Mouse (Mus musculus): Measurements from ENCODE around the gene Med20. TPM values are rescaled to one million over a fixed set of nuclear protein-coding genes. Genes with fewer than 3 reads are reported as not detected.

Med20 gene
- polyA plus RNA-seq, 1 experiment from 2014 or later = 44.8 TPM

DNA sequence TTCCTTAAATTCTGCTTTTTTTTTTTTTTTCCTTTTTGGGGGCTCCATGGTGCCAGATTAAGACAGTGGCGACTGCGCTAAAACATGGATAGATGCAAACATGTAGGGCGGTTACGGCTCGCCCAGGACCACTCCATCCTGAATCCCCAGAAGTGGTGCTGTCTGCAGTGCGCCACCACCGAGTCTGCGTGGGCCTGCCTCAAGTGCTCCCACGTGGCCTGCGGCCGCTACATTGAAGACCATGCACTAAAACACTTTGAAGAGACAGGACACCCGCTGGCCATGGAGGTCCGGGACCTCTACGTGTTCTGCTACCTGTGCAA, 60.6 kb downstream of the Med20 start:
- Histone ChIP-seq H3K27me3 (peaks cover 19% of the 10 kb centered on the region; the same call in 1 of the 2 replicates), H3K9ac (peak overlapping the region; percentile 66), H3K4me1 (replicated peaks) (peaks cover 28% of the 10 kb centered on the region), H3K36me3 (peaks cover 17% of the 10 kb centered on the region), H3K9me3 (no peaks in the 10 kb centered on the region), H3K4me2 (peak overlapping the region; percentile 72), H3K4me3 (peak overlapping the region; percentile 39), H3K27ac (no peak overlapping the region)
- peak; percentile 62 for ATAC-seq (ENCODE audit: low FRiP score)
- WGBS = 10% methylated on average over 14 of the region's 14 CpGs

DNA sequence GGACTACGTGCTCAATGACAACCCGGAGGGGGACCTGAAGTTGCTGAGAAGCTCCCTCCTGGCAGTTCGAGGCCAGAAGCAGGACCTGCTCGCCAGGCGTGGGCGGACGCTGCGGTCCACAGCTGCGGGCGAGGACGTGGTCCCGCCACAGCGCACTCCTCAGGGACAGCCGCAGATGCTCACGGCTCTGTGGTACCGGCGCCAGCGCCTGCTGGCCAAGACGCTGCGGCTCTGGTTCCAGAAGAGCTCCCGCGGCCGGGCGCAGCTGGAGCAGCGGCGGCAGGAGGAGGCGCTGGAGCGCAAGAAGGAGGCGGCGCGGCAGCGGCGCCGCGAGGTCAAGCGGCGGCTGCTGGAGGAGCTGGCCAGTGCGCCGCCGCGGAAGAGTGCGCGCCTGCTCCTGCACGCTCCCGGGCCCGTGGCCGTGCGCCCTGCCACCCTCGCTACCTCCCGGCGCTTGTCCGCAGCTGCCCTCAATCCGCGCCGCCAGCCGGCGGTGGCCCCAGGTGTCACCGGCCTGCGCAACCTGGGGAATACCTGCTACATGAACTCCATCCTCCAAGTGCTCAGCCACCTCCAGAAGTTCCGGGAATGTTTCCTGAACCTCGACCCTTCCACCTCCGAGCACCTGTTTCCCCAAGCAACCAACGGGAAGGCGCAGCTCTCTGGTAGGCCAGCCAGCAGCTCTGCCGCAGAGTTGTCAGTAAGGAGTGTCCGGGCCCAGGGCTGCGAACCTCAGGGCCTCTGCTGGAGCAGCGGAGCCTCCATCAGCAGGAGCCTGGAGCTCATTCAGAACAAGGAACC, 61.1 kb downstream of the Med20 start:
- H3K4me2 ChIP-seq = peak overlapping the region; percentile 72
- peak overlapping the region; percentile 66 for H3K9ac ChIP-seq
- no peaks in the 10 kb centered on the region for H3K9me3 ChIP-seq
- peak overlapping the region; percentile 39 for H3K4me3 ChIP-seq
- WGBS = 4% methylated on average over 68 of the region's 68 CpGs
- peak overlapping the region; percentile 44; the same call in 1 of the 2 replicates for H3K27ac ChIP-seq
- ATAC-seq (ENCODE audit: low FRiP score) = peak; percentile 58
- H3K4me1 ChIP-seq (replicated peaks) = peaks cover 28% of the 10 kb centered on the region
- peaks cover 19% of the 10 kb centered on the region; the same call in 1 of the 2 replicates for H3K27me3 ChIP-seq
- peaks cover 19% of the 10 kb centered on the region for H3K36me3 ChIP-seq

Other genes with a start within 250 kb of the Med20 start
- 70.6 and 75.7 TPM in 2 replicates for gene Mrps10, start 242.7 kb upstream of the Med20 start, polyA plus RNA-seq (2015; fragmentation: Nextera tagmentation; extraction: Ambion mirVana)
- 0.83 and 0.84 TPM in 2 replicates for gene Guca1b, start 226.2 kb upstream of the Med20 start, polyA plus RNA-seq (2015; fragmentation: Nextera tagmentation; extraction: Ambion mirVana)
- 0.61 and 0.65 TPM in 2 replicates for gene Guca1a, start 211.0 kb upstream of the Med20 start, polyA plus RNA-seq (2015; fragmentation: Nextera tagmentation; extraction: Ambion mirVana)
- 0.22 and 0.34 TPM in 2 replicates for gene AI661453, start 175.0 kb upstream of the Med20 start, polyA plus RNA-seq (2015; fragmentation: Nextera tagmentation; extraction: Ambion mirVana)
- gene 1700001C19Rik, start 174.2 kb upstream of the Med20 start, polyA plus RNA-seq (2015; fragmentation: Nextera tagmentation; extraction: Ambion mirVana) = 0.34 and 0.79 TPM in 2 replicates
- gene Taf8, start 109.3 kb upstream of the Med20 start, polyA plus RNA-seq (2015; fragmentation: Nextera tagmentation; extraction: Ambion mirVana) = 23.4 and 23.5 TPM in 2 replicates
- 74.3 and 75.2 TPM in 2 replicates for gene Ccnd3, start 106.5 kb upstream of the Med20 start, polyA plus RNA-seq (2015; fragmentation: Nextera tagmentation; extraction: Ambion mirVana)
- gene Bysl, start 90 bp upstream of the Med20 start, polyA plus RNA-seq (2015; fragmentation: Nextera tagmentation; extraction: Ambion mirVana) = 33.9 and 34.2 TPM in 2 replicates
- 2.1 and 2.7 TPM in 2 replicates for gene Gm20517, start within 50 bp of the Med20 start, polyA plus RNA-seq (2015; fragmentation: Nextera tagmentation; extraction: Ambion mirVana)
- 8.6 and 9.1 TPM in 2 replicates for gene Usp49, start 19.1 kb downstream of the Med20 start, polyA plus RNA-seq (2015; fragmentation: Nextera tagmentation; extraction: Ambion mirVana)
- 289 and 295 TPM in 2 replicates for gene Tomm6, start 76.8 kb downstream of the Med20 start, polyA plus RNA-seq (2015; fragmentation: Nextera tagmentation; extraction: Ambion mirVana)
- 28.6 and 32.9 TPM in 2 replicates for gene Frs3, start 77.4 kb downstream of the Med20 start, polyA plus RNA-seq (2015; fragmentation: Nextera tagmentation; extraction: Ambion mirVana)
- gene Gm21981, start 82.9 kb downstream of the Med20 start, polyA plus RNA-seq (2015; fragmentation: Nextera tagmentation; extraction: Ambion mirVana) = 0.52 and 0.71 TPM in 2 replicates
- gene Prickle4, start 83.2 kb downstream of the Med20 start, polyA plus RNA-seq (2015; fragmentation: Nextera tagmentation; extraction: Ambion mirVana) = 0.43 and 0.52 TPM in 2 replicates
- gene Pgc, start 115.3 kb downstream of the Med20 start, polyA plus RNA-seq (2015; fragmentation: Nextera tagmentation; extraction: Ambion mirVana) = not detected in 2 replicates
- gene Tfeb, start 125.4 kb downstream of the Med20 start, polyA plus RNA-seq (2015; fragmentation: Nextera tagmentation; extraction: Ambion mirVana) = 2.8 and 3.3 TPM in 2 replicates
- gene Mdfi, start 223.1 kb downstream of the Med20 start, polyA plus RNA-seq (2015; fragmentation: Nextera tagmentation; extraction: Ambion mirVana) = 2.9 and 3.7 TPM in 2 replicates

Data from hindbrain, embryonic 13.5 days (tissue).